Mouse (Mus musculus) MEL (cell line): ENCODE data around the gene 2310033P09Rik. TPM values are rescaled to one million over a fixed set of nuclear protein-coding genes. Genes with fewer than 3 reads are reported as not detected.
A peak's percentile ranks its signal among the peaks of the same experiment; 100 is the strongest.
"Not testable (repeated sequence)": the region's sequence is repeated elsewhere in the genome, so short reads cannot be mapped to it uniquely, and the experiment has no call there.

Experiments used
- DNase-seq: peaks from one replicate; pipeline ENCODE4 v3.0.0; 2011; ENCODE audit warnings: low read depth, low spot score
- H3K27ac ChIP-seq: 2 replicates; pipeline ENCODE4 v1.5.1; 2012; ENCODE audit warnings: low read depth, mild to moderate bottlenecking, control low read depth, low read length, moderate library complexity; ENCODE audit not compliant: control insufficient read depth
- H3K27me3 ChIP-seq, 2 experiments: fragments of 150-350 bp in 1 of 2; sonication (generic) in 1 of 2; 2 replicates each; pipeline ENCODE4 v1.6.1; 2012; ENCODE audit warnings: low read length in 2 of 2, mild to moderate bottlenecking in 2 of 2, improper control_type of control experiment in 1 of 2, moderate library complexity in 1 of 2; ENCODE audit not compliant: insufficient read depth in 2 of 2, control insufficient read depth in 1 of 2
- H3K36me3 ChIP-seq, 2 experiments: 2 replicates each; pipeline ENCODE4 v1.6.1; 2012 to 2014; ENCODE audit warnings: low read length in 2 of 2, improper control_type of control experiment in 1 of 2, inconsistent platforms in 1 of 2, mild to moderate bottlenecking in 1 of 2; ENCODE audit not compliant: insufficient read depth in 2 of 2, control insufficient read depth in 1 of 2
- H3K4me1 ChIP-seq, 2 experiments: fragments of 150-350 bp in 1 of 2; sonication (generic) in 1 of 2; 2 replicates each; pipeline ENCODE4 v1.6.1; 2012; ENCODE audit warnings: low read length in 2 of 2, improper control_type of control experiment in 1 of 2, mild to moderate bottlenecking in 1 of 2; ENCODE audit not compliant: insufficient read depth in 2 of 2, control insufficient read depth in 1 of 2
- H3K4me3 ChIP-seq, 2 experiments: fragments of 150-350 bp in 1 of 2; sonication (generic) in 1 of 2; 2 replicates each; pipeline ENCODE4 v1.5.1; 2012; ENCODE audit warnings: low read depth in 2 of 2, low read length in 2 of 2, mild to moderate bottlenecking in 2 of 2, moderate library complexity in 2 of 2, control low read depth in 1 of 2, improper control_type of control experiment in 1 of 2; ENCODE audit not compliant: control insufficient read depth in 1 of 2, insufficient read depth in 1 of 2
- H3K79me2 ChIP-seq: 2 replicates; pipeline ENCODE4 v1.6.1; 2012; ENCODE audit warnings: mild to moderate bottlenecking, low read length, moderate library complexity; ENCODE audit not compliant: control insufficient read depth, poor library complexity, insufficient read depth
- H3K9ac ChIP-seq: 2 replicates; pipeline ENCODE4 v1.6.1; 2012; ENCODE audit warnings: low read depth, mild to moderate bottlenecking, control low read depth, low read length, moderate library complexity; ENCODE audit not compliant: control insufficient read depth, poor library complexity, severe bottlenecking
- H3K9me3 ChIP-seq: fragments of 150-350 bp; sonication (generic); replicated peaks from 2 replicates; pipeline ENCODE4 v1.6.1; 2012; ENCODE audit warnings: mild to moderate bottlenecking, low read length, improper control_type of control experiment, moderate library complexity; ENCODE audit not compliant: insufficient read depth
- CHD1 ChIP-seq: IDR thresholded peaks from 2 replicates; pipeline ENCODE4 v1.6.1; 2012; ENCODE audit warnings: low read depth, mild to moderate bottlenecking, inconsistent platforms, low read length, improper control_type of control experiment
- CTCF ChIP-seq, 3 experiments: IDR thresholded peaks in 2 of 3; conservative IDR thresholded peaks in 1 of 3; 2 replicates each; pipeline ENCODE4 v1.5.1; 2011 to 2012; ENCODE audit warnings: low read length in 3 of 3, low read depth in 2 of 3, mild to moderate bottlenecking in 2 of 3, improper control_type of control experiment in 1 of 3, inconsistent platforms in 1 of 3, mixed read lengths in 1 of 3, moderate library complexity in 1 of 3; ENCODE audit not compliant: control insufficient read depth in 1 of 3, insufficient read depth in 1 of 3, poor library complexity in 1 of 3, severe bottlenecking in 1 of 3
- EP300 ChIP-seq, 2 experiments: IDR thresholded peaks; 2 replicates each; pipeline ENCODE4 v1.6.1; 2011; ENCODE audit warnings: improper control_type of control experiment in 2 of 2, low read length in 2 of 2, low read depth in 1 of 2, mild to moderate bottlenecking in 1 of 2
- ETS1 ChIP-seq: IDR thresholded peaks from 2 replicates; pipeline ENCODE4 v1.6.1; 2012; ENCODE audit warnings: low read depth, mild to moderate bottlenecking, inconsistent platforms, low read length, improper control_type of control experiment, moderate library complexity
- GATA1 ChIP-seq: IDR thresholded peaks from 2 replicates; pipeline ENCODE4 v1.6.1; 2011; ENCODE audit warnings: low read depth, low read length, improper control_type of control experiment
- HCFC1 ChIP-seq: IDR thresholded peaks from 2 replicates; pipeline ENCODE4 v1.6.1; 2012; ENCODE audit warnings: low read depth, mild to moderate bottlenecking, inconsistent platforms, low read length, improper control_type of control experiment, moderate library complexity
- MAFK ChIP-seq: IDR thresholded peaks from 2 replicates; pipeline ENCODE4 v1.6.1; 2011; ENCODE audit warnings: low read depth, mild to moderate bottlenecking, low read length, improper control_type of control experiment, borderline replicate concordance
- MAX ChIP-seq: IDR thresholded peaks from 2 replicates; pipeline ENCODE4 v1.6.1; 2011; ENCODE audit warnings: low read length, improper control_type of control experiment
- MEF2A ChIP-seq: IDR thresholded peaks from 2 replicates; pipeline ENCODE4 v1.6.1; 2014; ENCODE audit warnings: low read depth, mild to moderate bottlenecking, inconsistent platforms, low read length, improper control_type of control experiment; ENCODE audit not compliant: poor library complexity, insufficient replicate concordance, severe bottlenecking; ENCODE audit errors: extremely low read depth
- MYB ChIP-seq: IDR thresholded peaks from 2 replicates; pipeline ENCODE4 v1.6.1; 2011; ENCODE audit warnings: mild to moderate bottlenecking, low read depth, low read length, improper control_type of control experiment
- MYC ChIP-seq: IDR thresholded peaks from 2 replicates; pipeline ENCODE4 v1.6.1; 2011; ENCODE audit warnings: low read depth, mild to moderate bottlenecking, low read length, improper control_type of control experiment, moderate library complexity
- POLR2A ChIP-seq, 2 experiments: IDR thresholded peaks; 2 replicates each; pipeline ENCODE4 v1.6.1; 2011 to 2012; ENCODE audit warnings: low read length in 2 of 2, mild to moderate bottlenecking in 2 of 2, control low read depth in 1 of 2, improper control_type of control experiment in 1 of 2, low read depth in 1 of 2, moderate library complexity in 1 of 2; ENCODE audit not compliant: control insufficient read depth in 1 of 2, insufficient read depth in 1 of 2, poor library complexity in 1 of 2
- POLR2AphosphoS2 ChIP-seq: IDR thresholded peaks from 2 replicates; pipeline ENCODE4 v1.6.1; 2011; ENCODE audit warnings: low read length, improper control_type of control experiment
- POLR2AphosphoS5 ChIP-seq: IDR thresholded peaks from 2 replicates; pipeline ENCODE4 v1.6.1; 2012; ENCODE audit warnings: low read depth, borderline replicate concordance, mild to moderate bottlenecking, inconsistent platforms, low read length, moderate library complexity, mixed read lengths
- RAD21 ChIP-seq: IDR thresholded peaks from 2 replicates; pipeline ENCODE4 v1.6.1; 2011; ENCODE audit warnings: mild to moderate bottlenecking, low read depth, low read length, improper control_type of control experiment
- SIN3A ChIP-seq: IDR thresholded peaks from 2 replicates; pipeline ENCODE4 v1.6.1; 2012; ENCODE audit warnings: low read length, improper control_type of control experiment, inconsistent platforms
- TBP ChIP-seq: IDR thresholded peaks from 2 replicates; pipeline ENCODE4 v1.8.0; 2011; ENCODE audit warnings: low read depth, low read length, improper control_type of control experiment
- TCF12 ChIP-seq: IDR thresholded peaks from 2 replicates; pipeline ENCODE4 v1.6.1; 2014; ENCODE audit warnings: low read depth, mild to moderate bottlenecking, inconsistent platforms, low read length, improper control_type of control experiment, moderate library complexity
- UBTF ChIP-seq: IDR thresholded peaks from 2 replicates; pipeline ENCODE4 v1.6.1; 2012; ENCODE audit warnings: low read depth, mild to moderate bottlenecking, inconsistent platforms, low read length, improper control_type of control experiment, moderate library complexity, borderline replicate concordance; ENCODE audit not compliant: insufficient read depth
- USF2 ChIP-seq, 2 experiments: IDR thresholded peaks; 2 replicates each; pipeline ENCODE4 v1.6.1; 2011 to 2012; ENCODE audit warnings: improper control_type of control experiment in 2 of 2, low read length in 2 of 2, borderline replicate concordance in 1 of 2, inconsistent platforms in 1 of 2, low read depth in 1 of 2, mild to moderate bottlenecking in 1 of 2; ENCODE audit not compliant: insufficient read depth in 1 of 2
- ZC3H11A ChIP-seq: IDR thresholded peaks from 2 replicates; pipeline ENCODE4 v1.6.1; 2012; ENCODE audit warnings: low read depth, mild to moderate bottlenecking, inconsistent platforms, low read length, improper control_type of control experiment
- polyA plus RNA-seq, 2 experiments: library from polyadenylated mRNA; stranded (reverse) in 1 of 2; unstranded in 1 of 2; fragments of >175 nt in 1 of 2; fragments of >200 nt in 1 of 2; gene quantifications; 2 replicates each; pipeline versions ENCODE4 v1.2.1 to v1.2.4; 2012; ENCODE audit warnings: low replicate concordance in 2 of 2, low read depth in 1 of 2; ENCODE audit not compliant: insufficient read length in 2 of 2, insufficient read depth in 1 of 2, missing spikeins in 1 of 2
- total RNA-seq: library from RNA; depleted of rRNA; stranded (reverse); fragments of 300-350 nt; gene quantifications from 2 replicates; pipeline ENCODE4 v1.2.3, GENCODE M21; 2012

The 2310033P09Rik gene
- total and polyA plus RNA-seq, 3 experiments: 35.5 to 59.8 TPM; not detected in 1

DNA sequence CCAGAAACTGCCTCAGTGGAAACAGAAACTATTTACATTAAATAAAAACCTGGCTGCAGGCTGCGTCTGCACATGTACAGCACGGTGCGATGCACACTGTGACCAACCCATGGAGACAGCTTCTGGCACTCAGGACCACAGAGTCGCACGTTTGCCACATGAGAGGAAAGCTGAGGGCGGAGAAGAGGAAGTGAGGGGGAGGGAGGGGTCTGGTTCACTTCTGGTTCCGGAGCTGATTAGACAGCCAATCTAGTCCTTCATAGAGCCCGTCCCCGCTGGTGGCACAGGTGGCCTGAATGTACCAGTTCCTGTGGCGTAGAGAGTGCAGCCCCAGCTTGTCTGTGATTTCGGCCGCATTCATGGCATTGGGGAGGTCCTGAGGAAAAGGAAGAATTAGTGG lies 4.2 kb downstream of the 2310033P09Rik start:
- H3K9me3 ChIP-seq, H3K27me3 ChIP-seq, H3K27ac ChIP-seq, H3K9ac ChIP-seq, H3K4me3 ChIP-seq: not testable (repeated sequence)
- Histone ChIP-seq H3K36me3 (peaks cover 32 to 56% of the 10 kb centered on the region in 2 experiments), H3K79me2 (peaks cover 51% of the 10 kb centered on the region), H3K4me1 (peaks cover 16 to 25% of the 10 kb centered on the region in 2 experiments)
- TF ChIP-seq MAX (0 out of 2 replicates have a peak, but pooled peaks have one; percentile 14), POLR2A (IDR thresholded peaks at IDR 0.05; ENCODE audit: control insufficient read depth in 1 of 2, insufficient read depth in 1 of 2, low read depth in 1 of 2, low read length in 2 of 2, poor library complexity in 1 of 2) (peak in 1 of 2 experiments; percentile 32; a peak in 1 of 4 replicates), SIN3A (peak; percentile 54; the same call in 1 of the 2 replicates), HCFC1 (peak; percentile 46; the same call in 1 of the 2 replicates), POLR2AphosphoS2 (0 out of 2 replicates have a peak, but pooled peaks have one; percentile 17), EP300 (IDR thresholded peaks at IDR 0.05; ENCODE audit: low read depth in 1 of 2, low read length in 2 of 2) (peak in 1 of 2 experiments; percentile 25; a peak in 1 of 4 replicates)
- DNase-seq: peak; percentile 84

- Histone ChIP-seq H3K36me3 (peaks cover 35 to 62% of the 10 kb centered on the region in 2 experiments), H3K4me1 (peaks cover 20 to 29% of the 10 kb centered on the region in 2 experiments)
Observed at GRCm38 (mm10) chr11:59212892-59213494, 4.9 kb downstream of the 2310033P09Rik start.

DNA sequence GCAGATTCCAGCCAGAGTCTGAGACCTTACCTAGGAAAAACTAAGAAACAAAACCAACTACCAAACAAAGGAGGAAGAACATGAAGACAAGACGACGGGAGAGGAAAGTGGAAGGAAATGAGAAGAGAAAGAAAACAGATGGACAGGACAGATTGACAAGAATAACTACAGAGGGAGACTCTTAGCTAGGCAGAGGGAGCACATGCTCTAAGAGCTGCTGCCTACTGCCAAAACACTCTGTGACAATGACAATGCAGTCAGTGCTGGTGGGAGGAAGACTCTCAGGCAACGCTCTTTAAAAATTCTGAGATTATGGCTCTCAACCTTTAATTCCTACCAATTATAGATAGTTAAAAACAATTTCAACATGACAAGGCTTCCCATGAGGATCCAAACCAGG lies 8.8 kb downstream of the 2310033P09Rik start:
- Histone ChIP-seq H3K4me1 (peaks cover 24 to 37% of the 10 kb centered on the region in 2 experiments), H3K27me3 (no peaks in the 10 kb centered on the region), H3K36me3 (peaks cover 38 to 72% of the 10 kb centered on the region in 2 experiments), H3K4me3 (no peak overlapping the region), H3K9me3 (no peaks in the 10 kb centered on the region), H3K27ac (no peak overlapping the region; the same call in 1 of the 2 replicates), H3K9ac (no peak overlapping the region), H3K79me2 (peaks cover 81% of the 10 kb centered on the region)
- DNase-seq: peak; percentile 71
- TF ChIP-seq POLR2AphosphoS2: no peak
- TF ChIP-seq TCF12: no peak
- TF ChIP-seq TBP: no peak
- TF ChIP-seq EP300 (IDR thresholded peaks at IDR 0.05; ENCODE audit: low read depth in 1 of 2, low read length in 2 of 2): peak in 1 of 2 experiments; percentile 61; a peak in 2 of 4 replicates
- peak; percentile 84 for TF ChIP-seq MYC
- no peak for TF ChIP-seq MEF2A
- TF ChIP-seq MAFK: no peak
- TF ChIP-seq RAD21: no peak
- no peak for TF ChIP-seq USF2 (IDR thresholded peaks at IDR 0.05; ENCODE audit: borderline replicate concordance in 1 of 2, insufficient read depth in 1 of 2, low read depth in 1 of 2, low read length in 2 of 2)
- TF ChIP-seq ZC3H11A: no peak
- no peak for TF ChIP-seq MYB
- TF ChIP-seq SIN3A: peak; percentile 27; the same call in 1 of the 2 replicates
- TF ChIP-seq HCFC1: no peak
- TF ChIP-seq CHD1: no peak
- no peak for TF ChIP-seq POLR2AphosphoS5
- TF ChIP-seq GATA1: 0 out of 2 replicates have a peak, but pooled peaks have one; percentile 24
- TF ChIP-seq UBTF: no peak

More at GRCm38 (mm10) chr11:59212892-59213494, 4.9 kb downstream of the 2310033P09Rik start:
- H3K79me2 ChIP-seq: peaks cover 58% of the 10 kb centered on the region
- TF ChIP-seq CTCF (IDR thresholded peaks at IDR 0.05 in 2 of 3, conservative IDR thresholded peaks at IDR 0.05 in 1 of 3; ENCODE audit: control insufficient read depth in 1 of 3, insufficient read depth in 1 of 3, low read depth in 2 of 3, low read length in 3 of 3, poor library complexity in 1 of 3, severe bottlenecking in 1 of 3) (no peak), POLR2AphosphoS2 (0 out of 2 replicates have a peak, but pooled peaks have one; percentile 7), UBTF (no peak), ETS1 (no peak), MAFK (no peak), MEF2A (no peak), CHD1 (no peak), POLR2A (IDR thresholded peaks at IDR 0.05; ENCODE audit: control insufficient read depth in 1 of 2, insufficient read depth in 1 of 2, low read depth in 1 of 2, low read length in 2 of 2, poor library complexity in 1 of 2) (0 out of 4 replicates have a peak, but pooled peaks of 1 of the 2 experiments have one; percentile 12)
- TF ChIP-seq, all 39 proteins: peak for 2
- no peaks in the 10 kb centered on the region for H3K9me3 ChIP-seq
- H3K27me3 ChIP-seq: no peaks in the 10 kb centered on the region
- no peak for DNase-seq
- H3K9ac ChIP-seq: no peak overlapping the region
- no peak overlapping the region for H3K27ac ChIP-seq
- no peak overlapping the region for H3K4me3 ChIP-seq
